Mouse (Mus musculus) small intestine, adult 2 months (tissue): Measurements from ENCODE around the gene Mad1l1. TPM values are rescaled to one million over a fixed set of nuclear protein-coding genes. Genes with fewer than 3 reads are reported as not detected.
A peak's percentile ranks its signal among the peaks of the same experiment; 100 is the strongest.

ENCODE experiments used
- H3K27ac ChIP-seq: fragments of 200-500 bp; 2 replicates; pipeline ENCODE4 v1.5.1; 2012; ENCODE audit warnings: low read depth, low read length, control low read depth, inconsistent platforms; ENCODE audit not compliant: insufficient read depth
- H3K27me3 ChIP-seq: fragments of 200-500 bp; 2 replicates; pipeline ENCODE4 v1.6.1; 2012; ENCODE audit warnings: mild to moderate bottlenecking, moderate library complexity, low read length, inconsistent platforms; ENCODE audit not compliant: control insufficient read depth, insufficient read depth
- H3K36me3 ChIP-seq: fragments of 200-500 bp; 2 replicates; pipeline ENCODE4 v1.6.1; 2012; ENCODE audit warnings: mild to moderate bottlenecking, low read length, control low read depth, inconsistent platforms; ENCODE audit not compliant: control insufficient read depth, insufficient read depth
- H3K4me1 ChIP-seq: fragments of 200-500 bp; 2 replicates; pipeline ENCODE4 v1.6.1; 2012; ENCODE audit warnings: low read length, inconsistent platforms, mixed read lengths; ENCODE audit not compliant: control insufficient read depth, insufficient read depth, insufficient read length
- H3K4me3 ChIP-seq: fragments of 200-500 bp; 2 replicates; pipeline ENCODE4 v1.5.1; 2012; ENCODE audit warnings: low read depth, mild to moderate bottlenecking, control low read depth, inconsistent platforms, low read length, moderate library complexity
- CTCF ChIP-seq: fragments of 200-500 bp; IDR thresholded peaks from 2 replicates; pipeline ENCODE4 v1.5.1; 2012; ENCODE audit warnings: low read depth, mild to moderate bottlenecking, control low read depth, inconsistent platforms, low read length, moderate library complexity, mixed read lengths; ENCODE audit not compliant: insufficient replicate concordance, insufficient read length; ENCODE audit errors: extremely low read depth
- POLR2A ChIP-seq: fragments of 200-500 bp; IDR thresholded peaks from 2 replicates; pipeline ENCODE4 v1.6.1; 2012; ENCODE audit warnings: low read depth, mild to moderate bottlenecking, control low read depth, inconsistent platforms, low read length, moderate library complexity
- WGBS: fragments of 180-500 bp; shearing (Covaris S2); methylation state at CpG from one replicate; pipeline ENCODE4 v1.1.7; 2018; 5-methylcytosine and 5-hydroxymethylcytosine counted together
- polyA plus RNA-seq: library from polyadenylated mRNA; depleted of rRNA; stranded (reverse); fragments of >200 nt; gene quantifications from 2 replicates; pipeline ENCODE4 v1.2.3, GENCODE M21; 2012

Mad1l1 gene
- polyA plus RNA-seq, 1 experiment = 22.9 TPM

- H3K4me3 ChIP-seq = no peak overlapping the region
- no peaks in the 10 kb centered on the region for H3K4me1 ChIP-seq
- H3K36me3 ChIP-seq = peaks cover 6% of the 10 kb centered on the region
- TF ChIP-seq POLR2A = no peak
- TF ChIP-seq CTCF = no peak
- H3K27me3 ChIP-seq = no peaks in the 10 kb centered on the region
- 78% methylated on average over 4 of the region's 4 CpGs for WGBS
- no peak overlapping the region for H3K27ac ChIP-seq
These were observed 21.5 kb upstream of the Mad1l1 start for GRCm38 (mm10) chr5:140342880-140343279.

- 85% methylated on average over 3 of the region's 3 CpGs for WGBS
These were observed 18.5 kb upstream of the Mad1l1 start for GRCm38 (mm10) chr5:140339836-140340235.

GRCm38 (mm10) chr5:140338779-140339178 is 17.4 kb upstream of the Mad1l1 start:
- H3K4me3 ChIP-seq = no peak overlapping the region
- peaks cover 11% of the 10 kb centered on the region for H3K36me3 ChIP-seq
- TF ChIP-seq POLR2A (no peak), CTCF (no peak)
- H3K4me1 ChIP-seq = no peaks in the 10 kb centered on the region
- no peak overlapping the region for H3K27ac ChIP-seq
- 94% methylated on average over 4 of the region's 4 CpGs for WGBS
- H3K27me3 ChIP-seq = no peaks in the 10 kb centered on the region

More at GRCm38 (mm10) chr5:140339836-140340235, 18.5 kb upstream of the Mad1l1 start:
- Histone ChIP-seq H3K27ac (no peak overlapping the region), H3K4me1 (no peaks in the 10 kb centered on the region), H3K36me3 (peaks cover 11% of the 10 kb centered on the region), H3K27me3 (no peaks in the 10 kb centered on the region), H3K4me3 (no peak overlapping the region)
- no peak for TF ChIP-seq CTCF
- no peak for TF ChIP-seq POLR2A

- H3K4me1 ChIP-seq = 0 out of 2 replicates have a peak, but pooled peaks cover 2% of the 10 kb centered on the region
- H3K36me3 ChIP-seq = peaks cover 11% of the 10 kb centered on the region
- TF ChIP-seq CTCF (peak; percentile 71; the same call in 1 of the 2 replicates), POLR2A (no peak)
- 59% methylated on average over 1 of the region's 1 CpGs for WGBS
- no peak overlapping the region for H3K27ac ChIP-seq
- no peaks in the 10 kb centered on the region for H3K27me3 ChIP-seq
- H3K4me3 ChIP-seq = no peak overlapping the region
These were observed 15.3 kb upstream of the Mad1l1 start for GRCm38 (mm10) chr5:140336680-140337079.

GRCm38 (mm10) chr5:140333631-140334030 is 12.3 kb upstream of the Mad1l1 start:
- WGBS = 33% methylated on average over 2 of the region's 2 CpGs
- Histone ChIP-seq H3K36me3 (peaks cover 9% of the 10 kb centered on the region), H3K4me3 (no peak overlapping the region), H3K27me3 (no peaks in the 10 kb centered on the region), H3K4me1 (peaks cover 5% of the 10 kb centered on the region; the same call in 1 of the 2 replicates), H3K27ac (no peak overlapping the region)
- TF ChIP-seq CTCF (no peak), POLR2A (no peak)

- Histone ChIP-seq H3K4me1 (peaks cover 5% of the 10 kb centered on the region; the same call in 1 of the 2 replicates), H3K4me3 (no peak overlapping the region), H3K27ac (no peak overlapping the region), H3K36me3 (peaks cover 6% of the 10 kb centered on the region), H3K27me3 (no peaks in the 10 kb centered on the region)
- no peak for TF ChIP-seq POLR2A
- no peak for TF ChIP-seq CTCF
- 23% methylated on average over 4 of the region's 4 CpGs for WGBS
These were observed 11.2 kb upstream of the Mad1l1 start for GRCm38 (mm10) chr5:140332519-140332918.

GRCm38 (mm10) chr5:140331615-140332512 is 10.5 kb upstream of the Mad1l1 start, which contains the start of gene Mrm2:
Gene Mrm2 (minus strand): TSS chr5:140331898.
- Histone ChIP-seq H3K27me3 (no peaks in the 10 kb centered on the region), H3K36me3 (peaks cover 5% of the 10 kb centered on the region), H3K4me1 (peaks cover 5% of the 10 kb centered on the region; the same call in 1 of the 2 replicates), H3K27ac (peak within 1 kb of the TSS; percentile 64), H3K4me3 (peak within 1 kb of the TSS; percentile 73)
- TF ChIP-seq POLR2A (peak; percentile 58; the same call in 1 of the 2 replicates), CTCF (peak; percentile 98)
- WGBS = 1% methylated on average over 39 of the region's 39 CpGs
